Mouse (Mus musculus) stomach, embryonic 15.5 days (tissue): ENCODE measurements at regions not wholly inside any gene's neighbourhood (a gene's known extent, or its start where the extent isn't known, plus 50 kb on each side); places are given as distances from the start of the nearest gene placed in this dataset.

Experiments used
- ATAC-seq: fragments of 200-750 bp; cut with Nextera tagmentation; 2 replicates; pipeline ENCODE4 v1.8.0; 2017; ENCODE audit warnings: low read depth, moderate number of reproducible peaks, moderate TSS enrichment; ENCODE audit not compliant: insufficient read depth, low FRiP score
- H3K27ac ChIP-seq: fragments of 300-500 bp; sonication (generic); 2 replicates; pipeline ENCODE4 v1.5.1; 2015; ENCODE audit warnings: mild to moderate bottlenecking, inconsistent platforms
- H3K27me3 ChIP-seq: fragments of 300-500 bp; sonication (generic); replicated peaks from 2 replicates; pipeline ENCODE4 v1.6.1; 2015; ENCODE audit warnings: inconsistent platforms
- H3K36me3 ChIP-seq: fragments of 300-500 bp; sonication (generic); 2 replicates; pipeline ENCODE4 v1.6.1; 2015; ENCODE audit warnings: inconsistent platforms
- H3K4me1 ChIP-seq: fragments of 300-500 bp; sonication (generic); 2 replicates; pipeline ENCODE4 v1.6.1; 2015; ENCODE audit warnings: inconsistent platforms
- H3K4me2 ChIP-seq: fragments of 300-500 bp; sonication (generic); 2 replicates; pipeline ENCODE4 v1.6.1; 2015; ENCODE audit warnings: mild to moderate bottlenecking, inconsistent platforms
- H3K4me3 ChIP-seq: fragments of 300-500 bp; sonication (generic); replicated peaks from 2 replicates; pipeline ENCODE4 v1.5.1; 2015; ENCODE audit warnings: inconsistent platforms
- H3K9ac ChIP-seq: fragments of 300-500 bp; sonication (generic); 2 replicates; pipeline ENCODE4 v1.6.1; 2015; ENCODE audit warnings: inconsistent platforms
- H3K9me3 ChIP-seq: fragments of 300-500 bp; sonication (generic); 2 replicates; pipeline ENCODE4 v1.6.1; 2016; ENCODE audit warnings: inconsistent platforms
- WGBS: fragments of 180-500 bp; shearing (Covaris S2); methylation state at CpG from one replicate; pipeline ENCODE4 v1.1.7; 2015; 5-methylcytosine and 5-hydroxymethylcytosine counted together

- peaks cover 31% of the 10 kb centered on the region for H3K4me1 ChIP-seq
- H3K27ac ChIP-seq, result peak overlapping the region; percentile 55
- H3K36me3 ChIP-seq, result no peaks in the 10 kb centered on the region
- ATAC-seq, result peak; percentile 77
- H3K9ac ChIP-seq, result no peak overlapping the region
- 44% methylated on average over 5 of the region's 5 CpGs for whole genome bisulfite sequencing
- no peak overlapping the region for H3K4me2 ChIP-seq
- H3K9me3 ChIP-seq, result no peaks in the 10 kb centered on the region
- no peaks in the 10 kb centered on the region for H3K27me3 ChIP-seq
- no peak overlapping the region for H3K4me3 ChIP-seq
Observed at GRCm38 (mm10) chr4:62755237-62755900, 195.7 kb downstream of the Rgs3 start.

- WGBS, result 30% methylated on average over 10 of the region's 10 CpGs
- Histone ChIP-seq H3K9ac (no peak overlapping the region), H3K9me3 (no peaks in the 10 kb centered on the region), H3K4me3 (no peak overlapping the region), H3K4me1 (peaks cover 42% of the 10 kb centered on the region), H3K4me2 (no peak overlapping the region), H3K36me3 (no peaks in the 10 kb centered on the region), H3K27ac (peak overlapping the region; percentile 49; the same call in 1 of the 2 replicates), H3K27me3 (no peaks in the 10 kb centered on the region)
- no peak for ATAC-seq
Observed at GRCm38 (mm10) chr4:62756721-62757206, 197.1 kb downstream of the Rgs3 start.

DNA sequence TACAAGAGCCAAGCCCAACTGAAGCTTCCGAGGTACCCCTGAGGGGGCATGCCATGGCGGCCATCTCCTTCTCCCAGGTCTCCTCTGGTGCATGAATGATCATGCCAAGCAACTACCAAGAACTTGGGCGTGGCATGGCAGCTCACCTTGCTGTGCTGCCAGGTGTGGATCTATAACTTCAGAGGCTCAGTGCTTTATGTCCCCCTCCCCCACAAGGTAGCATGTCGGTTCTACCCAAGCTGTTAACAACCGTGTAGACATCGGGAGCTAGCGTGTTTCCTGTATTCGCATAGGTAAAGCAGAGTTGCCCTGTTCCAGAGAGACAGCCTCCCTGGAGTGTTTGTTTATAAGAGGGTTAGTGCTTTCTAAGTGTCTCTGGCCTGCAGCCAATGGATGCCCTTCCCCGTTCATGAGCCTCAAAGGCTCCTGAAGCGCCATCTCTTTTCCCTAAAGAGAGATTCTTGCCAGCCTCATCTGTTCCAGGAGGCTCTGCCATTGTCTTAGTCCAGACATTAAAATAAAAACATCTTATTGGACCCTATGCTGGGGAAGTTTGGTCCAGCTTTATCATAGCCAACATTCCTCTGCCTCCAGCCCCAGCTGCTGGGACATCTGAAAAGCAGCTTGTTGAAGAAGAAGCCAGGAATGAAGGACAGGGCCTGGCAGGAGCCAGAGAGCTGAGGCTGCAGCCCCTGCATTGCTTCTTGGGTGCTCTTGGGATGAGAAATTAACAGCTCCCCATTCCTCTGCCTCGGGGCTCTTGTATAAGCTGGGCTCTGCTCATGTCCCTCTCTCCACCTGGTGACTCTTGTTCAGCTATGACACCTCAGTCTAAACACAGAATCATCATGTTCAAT lies 201.3 kb downstream of the Rgs3 start:
- Histone ChIP-seq H3K9me3 (no peaks in the 10 kb centered on the region), H3K36me3 (no peaks in the 10 kb centered on the region), H3K4me1 (peaks cover 28% of the 10 kb centered on the region), H3K27me3 (no peaks in the 10 kb centered on the region), H3K4me3 (no peak overlapping the region), H3K4me2 (no peak overlapping the region), H3K27ac (peak overlapping the region; percentile 33; the same call in 1 of the 2 replicates), H3K9ac (no peak overlapping the region)
- WGBS, result 46% methylated on average over 11 of the region's 11 CpGs
- no peak for ATAC-seq

DNA sequence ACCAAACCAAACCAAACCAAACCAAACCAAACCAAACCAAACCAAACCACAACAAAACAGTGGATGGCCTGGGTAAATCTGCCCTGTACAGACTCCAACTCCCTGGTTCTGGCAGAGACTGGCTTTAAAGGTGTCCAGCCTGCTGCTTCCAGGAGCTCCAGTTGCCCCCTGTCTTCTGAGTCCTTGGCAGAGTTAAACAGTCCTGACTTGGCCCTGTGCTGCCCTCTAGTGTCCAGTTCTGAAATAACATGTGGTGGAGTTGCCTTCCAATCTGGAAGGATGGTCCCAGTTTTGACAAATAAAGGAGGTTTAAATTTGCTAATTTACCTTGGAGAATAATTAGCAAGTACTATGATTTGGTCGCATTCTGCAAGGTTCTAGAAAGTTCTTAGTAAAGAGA lies 202.0 kb downstream of the Rgs3 start:
- H3K27me3 ChIP-seq, result no peaks in the 10 kb centered on the region
- no peak overlapping the region for H3K4me2 ChIP-seq
- H3K4me3 ChIP-seq, result no peak overlapping the region
- H3K27ac ChIP-seq, result 0 out of 2 replicates have a peak overlapping the region, but pooled peaks have one; percentile 33
- no peak for ATAC-seq
- H3K9ac ChIP-seq, result no peak overlapping the region
- no peaks in the 10 kb centered on the region for H3K9me3 ChIP-seq
- H3K4me1 ChIP-seq, result peaks cover 21% of the 10 kb centered on the region
- no peaks in the 10 kb centered on the region for H3K36me3 ChIP-seq
- 0% methylated on average over 1 of the region's 1 CpGs for WGBS

- no peak overlapping the region for H3K4me2 ChIP-seq
- no peaks in the 10 kb centered on the region for H3K27me3 ChIP-seq
- no peak overlapping the region for H3K4me3 ChIP-seq
- H3K27ac ChIP-seq, result no peak overlapping the region
- no peaks in the 10 kb centered on the region for H3K36me3 ChIP-seq
- H3K9me3 ChIP-seq, result no peaks in the 10 kb centered on the region
- peaks cover 11% of the 10 kb centered on the region for H3K4me1 ChIP-seq
- 11% methylated on average over 5 of the region's 5 CpGs for WGBS
- H3K9ac ChIP-seq, result no peak overlapping the region
- peak; percentile 86 for ATAC-seq
Observed at GRCm38 (mm10) chr4:62763990-62764389, 201.4 kb upstream of the Zfp618 start.

- no peaks in the 10 kb centered on the region for H3K36me3 ChIP-seq
- H3K4me3 ChIP-seq, result no peak overlapping the region
- no peaks in the 10 kb centered on the region for H3K27me3 ChIP-seq
- H3K4me1 ChIP-seq, result no peaks in the 10 kb centered on the region
- H3K27ac ChIP-seq, result no peak overlapping the region
- H3K4me2 ChIP-seq, result no peak overlapping the region
- H3K9ac ChIP-seq, result no peak overlapping the region
- WGBS, result 58% methylated on average over 10 of the region's 10 CpGs
- ATAC-seq, result no peak
- H3K9me3 ChIP-seq, result no peaks in the 10 kb centered on the region
Observed at GRCm38 (mm10) chr4:62769469-62770234, 195.7 kb upstream of the Zfp618 start.

DNA sequence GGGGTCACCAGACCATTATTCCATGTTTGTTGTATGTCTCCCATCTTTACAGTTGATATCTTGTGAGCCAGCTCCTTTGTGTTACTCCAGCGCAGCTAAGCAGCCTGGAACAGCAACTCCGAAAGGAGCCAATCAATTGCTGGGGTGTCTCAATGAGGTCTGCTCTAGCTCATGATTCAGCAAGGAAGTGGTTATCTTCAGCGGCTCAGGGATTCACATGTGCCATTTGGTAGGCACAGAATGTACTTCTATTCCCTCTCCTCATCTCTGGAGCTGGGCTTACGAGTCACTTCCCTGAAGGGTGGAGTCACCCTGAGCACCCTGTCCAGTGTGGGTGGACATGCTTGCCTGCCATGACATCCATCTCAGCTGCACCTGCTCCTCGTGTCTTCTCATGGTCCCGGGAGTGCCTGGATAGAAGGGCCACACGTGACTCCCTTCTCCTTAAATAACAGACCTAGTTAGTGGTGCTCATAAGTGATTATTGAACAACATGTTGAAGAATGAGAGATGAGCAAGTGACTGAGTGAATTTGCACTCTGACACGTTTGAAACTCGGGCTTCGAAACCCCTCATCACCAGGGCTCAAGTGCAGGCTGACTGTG lies 190.3 kb upstream of the Zfp618 start:
- Histone ChIP-seq H3K27ac (no peak overlapping the region), H3K9me3 (no peaks in the 10 kb centered on the region), H3K36me3 (no peaks in the 10 kb centered on the region), H3K4me1 (no peaks in the 10 kb centered on the region), H3K4me3 (no peak overlapping the region), H3K4me2 (no peak overlapping the region), H3K9ac (no peak overlapping the region), H3K27me3 (no peaks in the 10 kb centered on the region)
- 85% methylated on average over 10 of the region's 10 CpGs for WGBS
- no peak for ATAC-seq

DNA sequence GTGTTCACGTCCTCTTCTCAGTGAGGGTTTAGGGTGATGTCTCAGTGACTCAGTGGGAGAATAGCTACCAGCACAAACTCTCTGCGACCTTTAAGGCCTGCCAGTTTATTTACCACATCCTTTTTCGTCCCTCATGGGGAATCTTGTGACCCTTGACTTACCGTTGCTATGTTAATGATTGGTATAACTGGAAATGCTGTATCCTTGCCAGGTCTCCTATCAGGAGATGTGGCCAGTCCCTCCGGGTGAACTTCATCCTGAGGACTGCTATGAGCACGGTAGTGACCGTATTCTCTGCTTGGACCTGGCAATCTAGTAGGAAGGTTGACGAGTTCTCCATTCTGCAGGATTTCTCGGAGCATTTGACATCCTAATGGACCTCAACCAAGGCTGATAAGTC lies 188.5 kb upstream of the Zfp618 start:
- H3K9ac ChIP-seq, result no peak overlapping the region
- ATAC-seq, result no peak
- no peak overlapping the region for H3K4me2 ChIP-seq
- no peak overlapping the region for H3K4me3 ChIP-seq
- H3K4me1 ChIP-seq, result peaks cover 2% of the 10 kb centered on the region; the same call in 1 of the 2 replicates
- H3K27ac ChIP-seq, result no peak overlapping the region
- no peaks in the 10 kb centered on the region for H3K36me3 ChIP-seq
- no peaks in the 10 kb centered on the region for H3K27me3 ChIP-seq
- H3K9me3 ChIP-seq, result no peaks in the 10 kb centered on the region
- 85% methylated on average over 9 of the region's 9 CpGs for WGBS

DNA sequence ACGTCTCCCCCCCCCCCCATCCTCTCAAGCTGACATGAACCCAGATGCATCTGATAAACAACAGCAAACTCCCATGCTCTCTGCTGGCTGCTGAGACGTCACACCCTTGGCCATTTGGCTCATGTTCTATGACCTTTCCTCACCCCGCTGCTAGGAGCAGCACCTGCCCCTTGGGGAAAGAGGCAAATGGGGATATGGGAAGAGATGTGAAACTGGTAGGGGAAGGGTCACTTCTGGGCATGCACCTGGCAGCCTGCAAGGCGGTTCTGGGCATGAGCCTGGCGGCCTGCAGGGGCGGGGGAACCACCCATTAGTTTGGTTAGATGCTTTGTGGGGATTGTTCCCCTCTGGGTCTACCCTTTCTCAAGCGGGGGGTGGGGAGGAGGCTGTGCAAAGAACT lies 187.9 kb upstream of the Zfp618 start:
- Histone ChIP-seq H3K4me3 (no peak overlapping the region), H3K27ac (no peak overlapping the region), H3K9me3 (no peaks in the 10 kb centered on the region), H3K27me3 (no peaks in the 10 kb centered on the region), H3K36me3 (no peaks in the 10 kb centered on the region), H3K4me1 (peaks cover 2% of the 10 kb centered on the region; the same call in 1 of the 2 replicates), H3K4me2 (no peak overlapping the region), H3K9ac (no peak overlapping the region)
- WGBS, result 51% methylated on average over 7 of the region's 7 CpGs
- ATAC-seq, result no peak

GRCm38 (mm10) chr4:62778621-62779020 lies 186.8 kb upstream of the Zfp618 start:
- H3K4me1 ChIP-seq, result peaks cover 2% of the 10 kb centered on the region; the same call in 1 of the 2 replicates
- no peak overlapping the region for H3K4me3 ChIP-seq
- no peaks in the 10 kb centered on the region for H3K36me3 ChIP-seq
- H3K27me3 ChIP-seq, result no peaks in the 10 kb centered on the region
- no peak for ATAC-seq
- WGBS, result 75% methylated on average over 5 of the region's 5 CpGs
- no peak overlapping the region for H3K4me2 ChIP-seq
- H3K27ac ChIP-seq, result no peak overlapping the region
- H3K9ac ChIP-seq, result no peak overlapping the region
- no peaks in the 10 kb centered on the region for H3K9me3 ChIP-seq

DNA sequence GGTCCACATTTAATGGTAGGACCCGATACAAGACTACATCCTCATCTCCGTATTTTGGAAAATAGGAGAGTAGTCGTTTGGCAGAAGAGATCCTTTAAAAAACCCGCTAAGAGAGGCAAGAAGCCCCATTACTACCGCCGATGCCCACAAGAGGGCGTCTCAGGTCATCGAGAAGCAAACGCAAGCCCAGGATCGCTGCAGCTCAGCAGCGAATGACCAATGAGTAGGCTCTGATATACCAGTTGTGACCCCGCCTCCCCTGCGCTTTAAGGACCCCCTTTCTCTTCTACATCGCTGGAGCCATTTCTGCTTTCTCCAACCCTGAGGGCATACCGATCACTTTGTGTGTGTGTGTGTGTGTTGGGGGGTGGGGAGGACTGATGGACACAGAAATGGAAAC lies 185.0 kb upstream of the Zfp618 start:
- WGBS, result 1% methylated on average over 15 of the region's 15 CpGs

More for the DNA sequence above, 185.0 kb upstream of the Zfp618 start:
- no peak overlapping the region for H3K9ac ChIP-seq
- no peaks in the 10 kb centered on the region for H3K9me3 ChIP-seq
- peak overlapping the region; percentile 61 for H3K4me2 ChIP-seq
- peak; percentile 59 for ATAC-seq
- no peak overlapping the region for H3K27ac ChIP-seq
- no peaks in the 10 kb centered on the region for H3K36me3 ChIP-seq
- peak overlapping the region; percentile 40 for H3K4me3 ChIP-seq
- H3K4me1 ChIP-seq, result peaks cover 2% of the 10 kb centered on the region; the same call in 1 of the 2 replicates
- H3K27me3 ChIP-seq, result no peaks in the 10 kb centered on the region
